9 mouse cellular contexts compared by ENCODE assay signal in genomic region chr7:30453766-30454165, GRCm38 (mm10). TPM values are rescaled to one million over a fixed set of nuclear protein-coding genes. Genes with fewer than 3 reads are reported as not detected.
DNase-seq lines count a peak whose midpoint lies in the region.
"Had no signal": no experiment of that assay in that cellular context is flagged by ENCODE, and none has a peak within 500 bp of the region (broad histone marks: within the 10 kb centered on the region; RNA-seq: fewer than 3 reads in every experiment).

No protein-coding gene starts in this region.

- H3K27ac ChIP-seq in heart, embryonic 10.5 days: no peak overlapping the region

- peak overlapping the region; percentile 37; the same call in 1 of the 2 replicates for H3K4me3 ChIP-seq in heart, embryonic 10.5 days

- intact Hi-C loops in heart, postnatal 36 days (cut with DNase I): no loop called here
- intact Hi-C loops in left cerebral cortex, postnatal 10 days (cut with DNase I): no loop called here

- WGBS in heart, embryonic 10.5 days: 1% methylated on average over 25 of the region's 25 CpGs

- no peaks in the 10 kb centered on the region for H3K36me3 ChIP-seq in heart, embryonic 10.5 days

- no peaks in the 10 kb centered on the region for H3K9me3 ChIP-seq in heart, embryonic 10.5 days

- no peak for DNase-seq in heart, embryonic 10.5 days (ENCODE audit: low spot score)
- no peak for DNase-seq in heart, postnatal 36 days
- DNase-seq in c-Kit-positive CD71-positive TER-119-negative erythroid progenitor cells, embryonic 14.5 days (ENCODE audit: low read depth): peak; percentile 23
- DNase-seq in kidney, adult 8-10 months: peak; percentile 53 to 59
- peak; percentile 31 for DNase-seq in lung, postnatal 25 days (ENCODE audit: low spot score)
- DNase-seq in thymus, postnatal 14 days: peak; percentile 60
- DNase-seq in gastrocnemius, adult 8-10 months (ENCODE audit: low spot score in 2 of 2): no peak
- no peak for DNase-seq in left cerebral cortex, postnatal 10 days (ENCODE audit: extremely low spot score in 1 of 2, low spot score in 2 of 2)

- H3K4me1 ChIP-seq in heart, embryonic 10.5 days: peaks cover 18% of the 10 kb centered on the region

- peaks cover 93% of the 10 kb centered on the region for H3K27me3 ChIP-seq in heart, embryonic 10.5 days (ENCODE audit: insufficient read depth, poor library complexity, severe bottlenecking)

RNA-seq across cellular contexts. Expression of gene Kirrel2, which starts 3.7 kb away (rescaled TPM):
- polyA plus RNA-seq in heart, embryonic 10.5 days (2016; fragmentation: Nextera tagmentation; extraction: Ambion mirVana): 3.3 and 5.2 TPM in 2 replicates
- total RNA-seq in heart, postnatal 36 days (2021): not detected
- total RNA-seq in gastrocnemius, adult 8-10 months (2022): not detected
- total RNA-seq in left cerebral cortex, postnatal 10 days (2021): 1 to 10 TPM; 1.2 to 4.9 TPM

RNA-seq across cellular contexts. Expression of gene Nphs1, which starts 4.3 kb away (rescaled TPM):
- 0.55 and 0.79 TPM in 2 replicates for polyA plus RNA-seq in heart, embryonic 10.5 days (2016; fragmentation: Nextera tagmentation; extraction: Ambion mirVana)
- total RNA-seq in heart, postnatal 36 days (2021): not detected
- total RNA-seq in gastrocnemius, adult 8-10 months (2022): not detected
- total RNA-seq in left cerebral cortex, postnatal 10 days (2021): under 1 TPM; 0.26 to 0.32 TPM
- polyA plus RNA-seq: heart, postnatal 0 days had no signal

RNA-seq across cellular contexts. Expression of gene Aplp1, which starts 8.4 kb away (rescaled TPM):
- 44.3 and 50.4 TPM in 2 replicates for polyA plus RNA-seq in heart, embryonic 10.5 days (2016; fragmentation: Nextera tagmentation; extraction: Ambion mirVana)
- 1 to 10 TPM; 2.7 to 3.1 TPM for total RNA-seq in heart, postnatal 36 days (2021)
- 1 to 10 TPM in 1 of 4 experiments, under 1 TPM in 3; 0.46 to 1.5 (median 0.71) TPM for total RNA-seq in gastrocnemius, adult 8-10 months (2022)
- total RNA-seq in left cerebral cortex, postnatal 10 days (2021): 100 to 1,000 TPM; 937 to 959 TPM

RNA-seq across cellular contexts. Expression of gene Nfkbid, which starts 32.2 kb away (rescaled TPM):
- 1.5 and 1.6 TPM in 2 replicates for polyA plus RNA-seq in heart, embryonic 10.5 days (2016; fragmentation: Nextera tagmentation; extraction: Ambion mirVana)
- under 1 TPM; 0.27 to 0.28 TPM for total RNA-seq in heart, postnatal 36 days (2021)
- total RNA-seq in gastrocnemius, adult 8-10 months (2022): under 1 TPM in 1 of 4 experiments, not detected in 3; 0.40 TPM
- 1 to 10 TPM; 2.7 to 3.6 TPM for total RNA-seq in left cerebral cortex, postnatal 10 days (2021)

RNA-seq across cellular contexts. Expression of gene Hcst, which starts 34.1 kb away (rescaled TPM):
- 0.35 TPM in 1 of 2 replicates, not detected in the other for polyA plus RNA-seq in heart, embryonic 10.5 days (2016; fragmentation: Nextera tagmentation; extraction: Ambion mirVana)
- total RNA-seq in heart, postnatal 36 days (2021): not detected
- not detected for total RNA-seq in gastrocnemius, adult 8-10 months (2022)
- 1 to 10 TPM in 1 of 2 experiments, not detected in 1; 1.1 TPM for total RNA-seq in left cerebral cortex, postnatal 10 days (2021)

Comparison
In these comparisons a context has a peak if more than half of its experiments do, and no peak if none do; other contexts are left out.
1. DNase-seq: peak in c-Kit-positive CD71-positive TER-119-negative erythroid progenitor cells, embryonic 14.5 days (single experiment), kidney, adult 8-10 months (2 of 2), lung, postnatal 25 days (single experiment) and thymus, postnatal 14 days (single experiment); none in heart, embryonic 10.5 days (single experiment), heart, postnatal 36 days (0 of 2), gastrocnemius, adult 8-10 months (0 of 2) and left cerebral cortex, postnatal 10 days (0 of 2).
2. RNA of gene Aplp1, which starts 8.4 kb away (total RNA-seq): 937 to 959 TPM in left cerebral cortex, postnatal 10 days; 2.7 to 3.1 TPM in heart, postnatal 36 days and 0.46 to 1.5 TPM in gastrocnemius, adult 8-10 months; every median in the first group is over 100 times any median in the second.